Mouse (Mus musculus): Measurements from ENCODE around the gene Vapa. TPM values are rescaled to one million over a fixed set of nuclear protein-coding genes. Genes with fewer than 3 reads are reported as not detected.
"Not testable (repeated sequence)": the region's sequence is repeated elsewhere in the genome, so short reads cannot be mapped to it uniquely, and the experiment has no call there.

Gene Vapa
- total RNA-seq, 2 experiments from 2014 or later: 86.2 to 88.8 TPM

DNA sequence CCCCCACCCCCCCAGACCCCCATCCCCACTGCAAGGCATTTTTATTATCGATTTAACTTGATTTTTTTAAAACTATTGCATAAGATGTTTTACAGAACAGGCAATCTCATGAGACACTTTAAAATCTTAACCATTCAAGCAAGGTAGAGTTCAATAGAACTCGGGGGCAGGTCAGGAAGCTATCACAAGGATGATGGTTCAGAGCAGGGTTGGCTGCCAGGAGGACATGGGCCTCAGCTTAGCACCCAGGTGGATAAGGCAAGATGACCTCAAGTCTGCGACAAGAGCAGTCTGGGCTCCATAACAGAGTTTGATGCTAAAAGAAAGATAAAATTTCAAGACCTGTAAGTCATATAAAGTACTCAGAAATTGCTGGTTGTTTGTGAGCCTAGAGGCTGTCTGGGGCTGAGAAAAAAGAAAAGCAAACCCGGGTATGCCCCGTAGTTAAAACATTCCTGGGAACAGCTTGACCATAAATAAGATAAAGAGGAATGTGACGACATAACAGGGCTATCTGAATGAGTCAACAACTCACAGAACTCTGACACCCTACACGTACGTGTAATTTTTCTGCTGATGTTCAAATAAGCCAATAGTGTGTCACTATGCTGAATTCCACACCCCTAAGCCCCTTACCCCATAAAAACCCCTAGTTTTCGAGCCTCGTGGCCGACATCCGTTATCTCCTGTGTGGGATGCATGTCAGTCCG lies 15.6 kb upstream of the Vapa start:
- DNase-seq (ENCODE audit: low spot score); intact Hi-C loops (cut with DNase I): not testable (repeated sequence)

DNA sequence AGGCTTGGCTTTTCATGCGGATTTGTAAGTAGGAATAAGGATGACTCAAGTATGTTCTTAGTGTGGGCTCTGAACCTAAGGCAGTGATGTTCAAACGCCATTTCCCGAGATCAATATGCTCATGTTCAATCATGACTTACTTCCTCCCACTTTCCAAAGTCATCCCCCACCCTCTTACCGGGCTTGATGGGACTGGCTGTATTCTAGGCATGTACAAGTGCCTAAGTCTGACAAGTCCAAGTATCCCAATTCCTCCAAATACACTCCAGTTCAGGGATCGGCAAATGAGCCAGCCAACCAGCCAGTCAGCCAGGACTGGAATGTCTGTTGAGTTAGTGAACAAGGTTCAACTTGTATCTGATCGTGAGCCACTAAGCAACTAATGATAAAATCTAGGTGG lies 12.9 kb upstream of the Vapa start:
- intact Hi-C loops (cut with DNase I): no loop called here
- DNase-seq (ENCODE audit: low spot score): no peak

DNA sequence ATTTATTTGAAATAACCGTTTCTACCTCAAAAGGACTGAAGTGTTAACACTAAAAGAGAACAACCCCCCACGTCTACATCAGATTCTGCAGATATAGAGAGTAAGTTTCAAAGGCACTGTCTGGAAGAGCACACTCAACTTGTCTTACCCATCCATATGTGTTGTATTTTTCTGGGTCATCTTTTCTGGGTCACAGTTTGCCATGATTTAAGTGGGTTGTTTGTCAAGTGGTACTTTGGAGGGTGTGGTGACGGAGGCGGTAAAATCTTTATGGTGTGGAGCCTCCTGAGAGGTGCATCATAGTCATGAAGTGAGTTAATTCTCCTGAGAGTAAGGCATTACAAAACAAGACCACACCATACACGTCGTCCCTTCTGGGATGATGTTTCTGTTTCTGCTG lies 12.2 kb upstream of the Vapa start:
- intact Hi-C loops (cut with DNase I): no loop called here
- no peak for DNase-seq (ENCODE audit: low spot score)

DNA sequence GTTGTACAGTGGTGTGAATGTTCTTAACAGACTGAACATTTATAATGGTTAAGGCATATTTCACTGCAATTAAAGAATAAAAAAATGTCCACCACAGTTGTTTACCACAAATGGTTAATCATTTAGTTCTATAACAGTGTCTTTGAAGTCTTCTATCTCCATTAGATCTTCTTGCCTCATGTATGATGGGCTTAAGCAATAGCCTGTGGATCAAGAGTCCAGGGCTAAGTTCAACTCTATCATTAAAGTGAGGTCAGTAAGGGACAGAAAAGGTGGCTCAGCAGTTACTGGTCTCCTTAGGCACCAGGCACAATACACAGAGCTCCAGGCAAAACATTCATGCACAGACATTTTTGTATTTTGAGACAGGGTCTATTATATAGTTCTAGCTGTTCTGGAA lies 9.8 kb upstream of the Vapa start:
- no peak for DNase-seq (ENCODE audit: low spot score)
- intact Hi-C loops (cut with DNase I): no loop called here

DNA sequence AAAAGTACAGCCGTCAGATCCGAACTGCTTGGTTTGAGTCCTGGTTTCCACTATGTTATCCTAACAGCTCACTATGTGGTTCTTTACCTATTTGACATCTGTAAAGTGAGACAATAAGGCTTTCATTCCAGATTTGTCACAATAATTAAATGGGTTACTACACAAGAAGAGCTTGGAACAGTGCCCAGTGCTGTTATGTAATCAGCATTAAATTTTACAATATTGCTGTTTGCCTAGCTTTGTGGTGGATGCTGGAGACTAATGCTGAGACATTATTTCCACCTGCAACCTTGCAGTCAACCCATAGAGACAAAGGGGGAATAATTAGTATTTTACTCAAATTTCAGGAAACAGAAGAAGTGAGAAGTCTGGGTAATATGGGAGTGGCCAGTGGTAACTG lies 5.1 kb upstream of the Vapa start:
- intact Hi-C loops (cut with DNase I): no loop called here

DNA sequence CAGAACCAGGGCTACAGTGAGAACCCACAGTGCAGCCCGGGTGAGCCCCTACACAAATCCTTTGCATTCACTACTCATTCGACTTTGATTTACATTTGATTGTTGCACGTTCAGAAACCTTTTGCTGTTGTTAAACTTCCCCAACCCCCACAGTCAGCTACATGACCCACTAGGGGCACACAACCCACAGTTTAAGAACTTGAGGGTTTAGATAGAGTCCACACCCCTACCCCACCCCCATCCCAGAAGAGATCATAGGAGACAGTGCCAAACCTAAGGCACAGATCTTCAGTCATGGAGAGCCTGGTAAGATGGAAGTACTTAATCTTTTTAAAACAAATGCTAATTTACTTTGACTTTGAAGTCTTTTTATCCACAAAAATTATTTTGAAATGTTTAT lies 2.3 kb upstream of the Vapa start:
- intact Hi-C loops (cut with DNase I): loop anchor here (2.0 kb wide), 1 partner anchor 63 kb away; no protein-coding TSS in a partner anchor
- no peak for DNase-seq (ENCODE audit: low spot score)

More for the DNA sequence above, 5.1 kb upstream of the Vapa start:
- no peak for DNase-seq (ENCODE audit: low spot score)

DNA sequence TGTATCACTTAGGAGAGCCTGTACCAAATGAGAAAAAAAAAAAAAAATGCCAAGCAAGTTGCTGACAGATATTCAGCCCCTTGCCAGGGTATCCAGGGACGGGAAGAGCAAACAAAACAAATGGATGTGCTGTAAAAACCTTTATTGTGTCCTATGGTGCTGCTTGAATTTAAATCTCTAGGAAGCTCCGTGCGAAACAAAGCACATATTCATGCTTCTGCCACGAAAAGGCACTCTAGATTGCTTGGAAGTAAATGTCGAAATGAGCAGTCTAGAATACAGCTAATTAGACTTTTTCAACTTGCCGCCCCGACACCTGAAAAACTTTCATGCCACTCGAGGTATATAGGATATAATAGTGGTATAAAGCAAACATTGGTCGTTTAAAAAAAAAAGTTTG lies 1.1 kb upstream of the Vapa start:
- intact Hi-C loops (cut with DNase I): loop anchor here (2.0 to 5.0 kb wide), 2 partner anchors 64 to 168 kb away; partner anchors contain the start of gene Ppp4r1
- no peak for DNase-seq (ENCODE audit: low spot score)

DNA sequence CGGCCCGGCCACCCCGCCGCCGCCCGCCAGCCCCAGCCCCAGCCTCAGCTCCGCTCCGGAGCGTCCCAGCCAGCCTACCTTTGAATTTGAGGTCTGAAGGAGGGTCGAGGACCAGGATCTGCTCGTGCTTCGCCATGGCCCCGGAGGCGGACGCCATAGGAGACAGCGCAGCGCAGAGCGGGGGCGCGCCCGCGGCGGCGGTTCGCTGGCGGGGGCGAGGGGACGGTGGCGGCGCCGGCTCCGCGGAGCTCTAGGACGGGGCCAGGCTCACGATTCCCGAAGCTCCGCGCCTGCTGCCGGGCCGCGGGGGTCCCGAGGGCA lies 253 bp downstream of the Vapa start:
- no peak for DNase-seq (ENCODE audit: low spot score)
- intact Hi-C loops (cut with DNase I): loop anchor here (5.0 kb wide), 1 partner anchor 169 kb away; the partner anchor contains the start of gene Ppp4r1

DNA sequence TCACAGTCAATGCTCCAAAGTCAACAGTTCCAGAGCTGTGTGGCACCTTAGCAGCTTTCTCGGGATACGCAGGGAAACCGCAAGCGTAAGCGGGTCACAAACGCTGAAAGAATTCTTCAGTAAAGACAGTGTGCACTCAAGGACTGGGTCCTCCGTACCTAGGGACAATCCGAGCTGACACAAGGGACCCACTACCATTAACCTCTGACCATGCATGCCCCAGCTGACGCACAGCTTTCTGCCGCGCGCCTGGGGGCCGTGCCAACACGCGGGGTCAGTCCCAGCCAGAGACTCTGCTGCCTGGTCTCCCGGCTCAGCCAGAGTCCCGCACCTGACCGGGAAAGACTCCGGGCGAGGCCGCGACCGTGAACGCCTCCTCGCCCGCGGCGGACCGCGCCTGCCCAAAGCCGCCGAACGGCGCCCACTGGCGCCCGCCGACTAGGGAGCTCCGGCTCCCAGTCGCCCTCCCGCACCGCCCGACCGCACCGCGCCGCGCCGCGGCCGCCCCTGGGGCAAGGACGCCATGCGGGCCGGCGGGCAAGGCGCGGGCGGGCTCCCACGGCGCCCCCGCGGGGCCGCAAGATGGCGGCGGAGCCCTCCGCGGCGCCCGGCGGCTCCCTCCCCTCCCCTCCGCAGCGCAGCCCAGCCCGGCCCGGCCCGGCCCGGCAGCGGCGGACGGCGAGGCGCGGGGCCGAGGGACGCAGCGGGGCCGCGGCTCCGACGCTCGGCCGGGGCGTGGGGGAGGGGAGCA lies 789 bp downstream of the Vapa start:
- intact Hi-C loops (cut with DNase I): loop anchor here (5.0 kb wide), 1 partner anchor 170 kb away; the partner anchor contains the start of gene Ppp4r1
- DNase-seq (ENCODE audit: low spot score): peak; percentile 7

DNA sequence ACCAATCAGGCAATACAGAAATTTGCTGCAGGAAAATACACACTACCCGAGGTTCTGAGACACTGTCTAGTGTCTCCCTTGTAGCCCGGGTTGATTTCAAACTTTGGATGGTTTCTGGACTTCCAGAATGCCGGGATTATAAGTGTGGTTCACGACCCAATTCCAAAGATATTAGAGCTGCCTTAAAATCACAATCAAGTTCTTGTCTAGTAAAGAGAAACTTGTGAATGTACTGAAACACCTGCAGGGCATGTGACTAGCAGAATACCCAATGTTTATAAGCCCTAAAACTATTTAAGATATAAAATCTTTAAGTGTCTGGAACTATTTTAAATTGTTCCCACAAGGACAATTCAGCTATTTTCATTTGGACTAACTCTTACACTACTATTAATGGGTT lies 1.6 kb downstream of the Vapa start:
- intact Hi-C loops (cut with DNase I): loop anchor here (5.0 kb wide), 1 partner anchor 171 kb away; the partner anchor contains the start of gene Ppp4r1

DNA sequence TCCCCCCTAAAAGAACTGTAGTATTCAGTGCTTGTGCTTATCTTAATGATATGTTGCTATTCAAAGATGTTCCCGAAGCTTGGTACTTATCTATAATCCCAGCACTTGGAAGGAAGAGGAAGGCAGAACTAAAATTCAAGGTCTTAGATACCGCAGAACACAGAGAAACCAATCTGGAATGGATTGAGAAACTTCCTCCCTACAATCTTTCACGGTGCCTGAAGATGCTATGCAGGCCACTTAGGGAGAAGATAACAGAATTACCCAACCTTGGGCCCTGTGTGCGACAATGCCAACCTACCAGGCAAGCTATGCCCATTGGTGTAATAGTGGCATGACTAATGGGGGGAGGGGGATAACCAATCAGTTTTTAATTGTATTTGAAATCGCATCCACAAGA lies 4.6 kb downstream of the Vapa start:
- intact Hi-C loops (cut with DNase I): no loop called here
- no peak for DNase-seq (ENCODE audit: low spot score)

More for the DNA sequence above, 1.6 kb downstream of the Vapa start:
- no peak for DNase-seq (ENCODE audit: low spot score)

DNA sequence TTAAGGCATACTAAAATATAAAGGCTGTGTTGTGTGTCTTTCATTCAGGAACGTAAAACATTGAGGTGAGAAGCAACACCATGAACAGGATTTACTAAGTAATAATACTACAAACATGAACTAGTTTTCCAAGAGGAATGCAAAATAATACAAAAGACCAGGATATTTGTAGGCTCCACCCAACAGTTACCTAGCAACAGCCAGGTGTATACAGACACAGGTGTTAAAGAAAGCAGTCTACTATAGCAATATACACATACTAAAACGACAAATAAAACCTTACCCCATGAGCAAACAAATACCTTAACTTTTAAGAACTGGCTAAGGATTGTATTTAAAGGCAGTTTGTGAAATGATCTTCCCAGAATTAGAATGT lies 5.1 kb downstream of the Vapa start:
- intact Hi-C loops (cut with DNase I): no loop called here
- DNase-seq (ENCODE audit: low spot score): no peak

DNA sequence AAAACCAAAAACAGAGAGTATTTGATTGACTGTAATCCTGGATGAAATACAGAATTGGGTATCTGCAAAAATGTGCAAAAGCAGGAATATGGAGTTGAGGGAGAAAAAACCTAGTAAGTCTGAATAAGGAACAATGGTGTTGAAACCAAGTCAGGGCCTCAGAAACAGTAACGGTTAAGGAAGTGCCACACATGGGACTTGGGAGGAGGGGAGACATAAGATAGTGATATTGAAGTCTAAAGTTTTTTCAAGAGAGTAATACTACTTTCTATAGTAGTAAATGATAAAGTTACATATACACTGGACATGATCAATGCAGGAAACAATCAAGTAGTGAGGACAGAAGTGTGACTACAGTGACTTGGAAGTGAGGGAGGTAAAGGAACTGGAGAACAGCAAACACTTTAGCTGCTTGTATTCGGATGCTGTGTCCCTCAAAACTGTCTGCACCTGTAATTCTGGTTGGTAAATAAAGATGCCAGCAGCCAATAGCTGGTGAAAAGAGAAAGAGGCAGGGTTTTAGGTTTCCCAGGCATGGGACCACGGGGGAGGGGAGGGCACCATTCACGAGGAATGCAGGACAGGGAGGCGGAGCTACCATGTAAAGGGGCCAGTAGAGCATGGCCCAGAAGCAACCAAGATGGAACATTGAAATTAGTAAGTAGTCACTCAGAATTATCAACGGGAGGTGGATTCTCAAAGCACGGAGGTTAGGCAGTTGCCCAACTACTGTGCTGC lies 5.6 kb downstream of the Vapa start:
- no peak for DNase-seq (ENCODE audit: low spot score)
- intact Hi-C loops (cut with DNase I): no loop called here

DNA sequence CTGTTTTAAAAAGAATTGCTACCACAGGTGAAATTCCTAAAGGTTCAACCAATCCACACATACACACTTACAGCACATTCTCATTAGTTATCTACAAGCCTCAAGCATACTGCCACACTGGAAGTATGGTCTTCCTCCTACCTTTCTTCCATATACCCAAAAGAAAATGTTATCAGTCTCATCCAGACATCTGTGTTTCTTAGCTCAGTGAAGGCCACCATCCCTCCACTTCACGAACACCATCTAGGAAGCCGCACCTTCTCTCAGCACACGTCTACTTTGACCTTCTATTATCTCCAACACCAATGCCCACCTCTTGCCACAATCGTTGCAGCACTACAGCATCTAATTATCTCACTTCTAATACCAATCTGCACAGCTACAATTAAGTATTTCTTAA lies 7.3 kb downstream of the Vapa start:
- intact Hi-C loops (cut with DNase I): no loop called here
- DNase-seq (ENCODE audit: low spot score): no peak

DNA sequence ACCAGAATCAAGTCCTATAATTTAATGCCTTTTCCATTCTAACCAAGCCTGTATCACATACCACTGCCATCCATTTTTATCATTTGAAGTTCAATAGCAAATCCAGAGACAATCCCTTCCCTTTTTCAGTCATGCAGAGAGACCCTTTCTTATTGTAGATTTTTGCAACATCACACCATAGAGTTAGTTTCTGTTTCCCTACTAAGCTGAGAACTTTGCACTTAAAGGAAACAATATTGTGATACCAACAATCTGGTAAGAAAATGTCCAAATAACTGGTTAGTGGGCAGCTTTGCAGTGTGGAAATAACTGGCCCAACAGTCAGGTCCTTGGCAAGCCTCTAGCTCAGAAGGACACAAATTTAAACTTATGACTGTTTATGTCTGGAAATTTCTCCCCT lies 8.5 kb downstream of the Vapa start:
- intact Hi-C loops (cut with DNase I): no loop called here

DNA sequence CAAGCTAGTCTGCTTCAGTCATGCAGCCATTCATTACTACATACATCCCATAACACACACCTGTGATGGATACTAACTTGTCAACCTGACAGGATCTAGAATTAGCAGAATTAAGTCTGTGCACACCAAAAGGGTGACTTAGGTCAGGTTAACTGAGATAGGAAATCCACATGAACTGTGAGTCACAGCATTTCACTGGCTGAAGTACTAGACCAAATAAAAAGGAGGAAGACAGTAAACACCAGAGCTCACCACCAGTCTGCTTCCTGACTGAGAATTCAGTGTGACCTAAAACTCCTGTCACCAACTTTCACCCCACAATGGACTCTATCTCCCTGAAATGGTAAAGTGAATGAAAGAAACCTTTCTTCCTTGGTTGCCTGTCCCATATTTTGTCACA lies 9.0 kb downstream of the Vapa start:
- no peak for DNase-seq (ENCODE audit: low spot score)
- intact Hi-C loops (cut with DNase I): no loop called here

More for the DNA sequence above, 8.5 kb downstream of the Vapa start:
- DNase-seq (ENCODE audit: low spot score): no peak

DNA sequence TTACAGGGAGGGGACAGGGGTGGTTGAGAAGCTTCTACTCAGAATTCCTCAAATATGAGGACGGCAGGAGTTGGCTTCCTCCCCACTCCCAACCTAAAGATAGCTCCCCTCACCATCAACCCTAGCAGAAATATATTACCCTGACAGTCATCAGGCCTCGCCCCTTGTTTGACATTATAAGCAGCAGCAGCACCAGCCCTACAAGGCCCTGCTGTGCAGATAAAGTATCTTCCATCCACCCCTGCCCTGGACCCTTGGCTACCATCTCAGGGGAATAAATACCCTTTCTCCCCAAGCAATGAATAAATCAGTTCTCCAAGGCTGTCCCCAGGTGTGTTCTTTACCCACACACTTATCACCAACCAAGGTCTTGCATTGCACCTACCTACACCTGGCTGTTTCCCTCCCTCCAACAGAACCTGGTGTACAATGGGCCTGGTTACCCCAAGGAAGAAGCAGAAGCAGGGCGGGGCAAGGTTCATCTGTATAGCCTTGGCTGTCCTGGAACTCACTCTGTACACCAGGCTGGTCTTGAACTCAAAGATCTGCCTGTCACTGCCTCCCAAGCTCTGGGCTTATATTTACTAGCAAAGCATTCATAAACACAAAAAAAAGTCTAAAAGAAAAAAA lies 15.4 kb downstream of the Vapa start:
- DNase-seq (ENCODE audit: low spot score): no peak
- intact Hi-C loops (cut with DNase I): no loop called here

DNA sequence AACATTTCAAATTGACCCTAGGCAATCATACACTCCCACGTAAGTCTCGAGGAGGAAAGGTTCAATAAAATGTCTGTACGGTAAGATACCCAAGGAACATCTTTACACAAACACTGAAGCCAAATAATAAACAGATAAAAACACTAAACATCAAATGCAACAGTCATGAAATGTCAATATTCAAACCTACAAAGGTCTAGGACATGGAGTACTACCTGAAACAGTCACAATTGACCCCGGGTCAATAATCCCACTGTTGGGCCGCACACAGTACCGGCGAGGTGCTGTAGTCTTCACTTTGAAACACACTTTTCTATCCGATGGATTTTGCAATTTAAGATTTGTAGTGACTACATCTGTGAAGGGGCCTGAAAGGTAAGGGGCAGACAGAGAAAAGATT lies 18.7 kb downstream of the Vapa start:
- intact Hi-C loops (cut with DNase I): no loop called here
- no peak for DNase-seq (ENCODE audit: low spot score)

DNA sequence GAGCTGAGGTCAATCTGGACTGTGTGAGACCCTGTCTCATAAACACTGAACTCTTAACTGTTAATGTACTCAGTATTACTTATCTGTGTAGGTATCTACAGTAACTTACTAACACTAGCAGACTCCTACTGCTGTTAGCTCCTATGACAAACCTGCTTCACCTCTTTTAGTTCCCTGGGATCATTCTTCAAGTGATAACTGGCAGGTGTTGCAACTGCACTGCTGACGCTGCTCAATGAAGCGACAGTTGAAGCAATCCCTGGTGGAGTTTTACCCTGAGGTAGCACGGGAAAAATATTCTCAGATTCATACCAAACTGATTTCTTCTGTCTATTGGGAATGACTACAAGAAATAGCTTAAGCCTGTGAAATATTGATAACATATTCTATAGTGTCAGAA lies 26.5 kb downstream of the Vapa start:
- intact Hi-C loops (cut with DNase I): no loop called here
- no peak for DNase-seq (ENCODE audit: low spot score)

DNA sequence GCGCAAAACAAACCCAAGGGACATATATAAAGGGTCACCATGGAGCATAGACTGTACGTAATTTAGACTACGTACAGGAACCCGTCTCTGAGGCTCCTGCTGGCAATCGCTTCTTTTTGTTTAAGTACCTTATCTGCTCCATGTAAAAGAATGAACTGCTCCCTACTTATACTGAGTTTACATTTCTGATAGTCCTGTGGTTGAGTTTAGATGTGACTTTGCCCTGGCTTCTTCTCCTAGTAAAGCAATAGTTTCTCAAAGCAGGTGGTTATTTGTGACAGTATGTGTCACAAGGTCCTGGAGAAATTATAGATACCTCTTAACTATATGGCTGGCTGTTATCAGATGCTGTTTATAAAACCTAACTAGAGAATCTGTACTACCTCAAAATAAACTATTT lies 31.9 kb downstream of the Vapa start:
- no peak for DNase-seq (ENCODE audit: low spot score)
- intact Hi-C loops (cut with DNase I): no loop called here

Measured in heart, postnatal 25 days (tissue).